Mouse (Mus musculus): ENCODE results near the gene Gm438. TPM values are rescaled to one million over a fixed set of nuclear protein-coding genes. Genes with fewer than 3 reads are reported as not detected.
"Not testable (repeated sequence)": the region's sequence is repeated elsewhere in the genome, so short reads cannot be mapped to it uniquely, and the experiment has no call there.

Gm438 gene
- not detected in 2 replicates for polyA plus RNA-seq (2015; fragmentation: Nextera tagmentation; extraction: Ambion mirVana)

GRCm38 (mm10) chr4:144786483-144786882 is at the start of gene Gm438:
Gm438 (minus strand) TSS chr4:144786583.
- no peak within 1 kb of the TSS for H3K4me3 ChIP-seq (ENCODE audit: low read depth, low read length)
- TF ChIP-seq EP300 (IDR thresholded peaks at IDR 0.05) (no peak), CTCF (IDR thresholded peaks at IDR 0.05) (no peak)
- no peaks in the 10 kb centered on the region for H3K36me3 ChIP-seq (ENCODE audit: insufficient read depth, low read length)
- H3K27ac ChIP-seq (ENCODE audit: low read length): no peak within 1 kb of the TSS
- DNase-seq (ENCODE audit: low spot score) (no peak), ATAC-seq (no peak)
- H3K9me3 ChIP-seq (ENCODE audit: low read length): no peaks in the 10 kb centered on the region
- H3K27me3 ChIP-seq (replicated peaks; ENCODE audit: insufficient read depth, low read length): no peaks in the 10 kb centered on the region
- no peaks in the 10 kb centered on the region for H3K4me1 ChIP-seq (ENCODE audit: insufficient read depth, low read depth, low read length)
- no peak within 1 kb of the TSS for H3K9ac ChIP-seq (replicated peaks; ENCODE audit: low read depth)
- no peak within 1 kb of the TSS for H3K4me2 ChIP-seq (replicated peaks; ENCODE audit: low read depth, low read length)

- no peak for ATAC-seq
- Histone ChIP-seq H3K36me3 (ENCODE audit: insufficient read depth, low read length) (no peaks in the 10 kb centered on the region), H3K9me3 (ENCODE audit: low read length) (no peaks in the 10 kb centered on the region), H3K27ac (ENCODE audit: low read length) (no peak overlapping the region), H3K27me3 (replicated peaks; ENCODE audit: insufficient read depth, low read length) (no peaks in the 10 kb centered on the region), H3K4me1 (ENCODE audit: insufficient read depth, low read depth, low read length) (no peaks in the 10 kb centered on the region), H3K4me2 (replicated peaks; ENCODE audit: low read depth, low read length) (no peak overlapping the region), H3K4me3 (ENCODE audit: low read depth, low read length) (no peak overlapping the region), H3K9ac (replicated peaks; ENCODE audit: low read depth) (no peak overlapping the region)
- no peak for TF ChIP-seq CTCF (IDR thresholded peaks at IDR 0.05)
- TF ChIP-seq EP300 (IDR thresholded peaks at IDR 0.05): no peak
- no peak for DNase-seq (ENCODE audit: low spot score)
- WGBS: 74% methylated on average over 2 of the region's 2 CpGs
Observed at GRCm38 (mm10) chr4:144824706-144825105, 38.3 kb upstream of the Gm438 start.

DNA sequence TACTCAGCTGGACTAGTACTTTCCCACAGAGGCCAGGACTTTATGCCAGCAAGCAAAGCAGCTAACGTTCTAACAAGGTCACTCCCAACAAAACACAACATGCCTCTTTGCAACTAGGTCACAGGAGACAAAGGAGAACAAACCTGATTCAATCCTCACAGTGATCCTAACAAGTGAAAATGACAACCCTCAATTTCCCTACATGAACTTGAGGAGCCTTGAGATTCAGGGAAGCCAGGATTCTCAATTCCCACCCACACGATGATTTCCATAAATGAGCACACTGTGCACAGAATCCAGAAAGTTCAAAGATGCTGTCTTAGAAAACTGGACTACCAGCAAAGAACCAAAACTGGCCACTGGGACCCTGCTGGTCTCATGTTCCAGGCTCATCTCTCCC is 37.6 kb upstream of the Gm438 start:
- Histone ChIP-seq H3K4me2 (replicated peaks; ENCODE audit: low read depth, low read length) (no peak overlapping the region), H3K9me3 (ENCODE audit: low read length) (no peaks in the 10 kb centered on the region), H3K9ac (replicated peaks; ENCODE audit: low read depth) (no peak overlapping the region), H3K36me3 (ENCODE audit: insufficient read depth, low read length) (no peaks in the 10 kb centered on the region), H3K4me1 (ENCODE audit: insufficient read depth, low read depth, low read length) (no peaks in the 10 kb centered on the region), H3K4me3 (ENCODE audit: low read depth, low read length) (no peak overlapping the region), H3K27me3 (replicated peaks; ENCODE audit: insufficient read depth, low read length) (no peaks in the 10 kb centered on the region), H3K27ac (ENCODE audit: low read length) (no peak overlapping the region)
- WGBS: 86% methylated on average over 2 of the region's 2 CpGs
- no peak for DNase-seq (ENCODE audit: low spot score)
- no peak for TF ChIP-seq CTCF (IDR thresholded peaks at IDR 0.05)
- TF ChIP-seq EP300 (IDR thresholded peaks at IDR 0.05): no peak
- ATAC-seq: no peak

GRCm38 (mm10) chr4:144807135-144807534 is 20.8 kb upstream of the Gm438 start:
- H3K36me3 ChIP-seq (ENCODE audit: insufficient read depth, low read length); H3K4me2 ChIP-seq (replicated peaks; ENCODE audit: low read depth, low read length); H3K4me3 ChIP-seq (ENCODE audit: low read depth, low read length); H3K27ac ChIP-seq (ENCODE audit: low read length); H3K27me3 ChIP-seq (replicated peaks; ENCODE audit: insufficient read depth, low read length); H3K9ac ChIP-seq (replicated peaks; ENCODE audit: low read depth); DNase-seq (ENCODE audit: low spot score); H3K4me1 ChIP-seq (ENCODE audit: insufficient read depth, low read depth, low read length); ATAC-seq; H3K9me3 ChIP-seq (ENCODE audit: low read length): not testable (repeated sequence)
- WGBS: 56% methylated on average over 5 of the region's 5 CpGs

DNA sequence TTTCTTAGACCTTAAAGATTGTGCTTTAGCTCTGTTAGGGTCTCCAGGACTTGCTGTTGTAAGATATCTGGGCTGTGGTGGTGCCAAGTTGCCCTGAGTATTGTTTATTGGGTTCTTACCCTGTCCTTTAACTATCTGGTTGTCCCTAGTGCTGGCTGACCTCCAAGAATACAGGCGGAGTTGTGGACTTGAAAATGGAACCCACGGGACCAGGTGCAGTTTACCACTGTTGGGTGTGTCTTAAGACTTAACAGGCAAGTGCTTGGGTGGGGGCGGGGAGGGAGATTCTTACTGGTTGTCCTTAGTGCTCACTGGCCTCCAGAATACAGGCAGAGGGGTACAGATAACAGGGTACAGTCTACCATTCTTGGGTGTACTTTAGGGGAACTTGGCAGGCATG is 17.2 kb upstream of the Gm438 start:
- 71% methylated on average over 3 of the region's 3 CpGs for WGBS
- Histone ChIP-seq H3K27me3 (replicated peaks; ENCODE audit: insufficient read depth, low read length) (no peaks in the 10 kb centered on the region), H3K27ac (ENCODE audit: low read length) (no peak overlapping the region), H3K4me2 (replicated peaks; ENCODE audit: low read depth, low read length) (no peak overlapping the region), H3K4me1 (ENCODE audit: insufficient read depth, low read depth, low read length) (no peaks in the 10 kb centered on the region), H3K9me3 (ENCODE audit: low read length) (no peaks in the 10 kb centered on the region), H3K4me3 (ENCODE audit: low read depth, low read length) (no peak overlapping the region), H3K36me3 (ENCODE audit: insufficient read depth, low read length) (no peaks in the 10 kb centered on the region), H3K9ac (replicated peaks; ENCODE audit: low read depth) (no peak overlapping the region)
- DNase-seq (ENCODE audit: low spot score) (no peak), ATAC-seq (no peak)
- TF ChIP-seq EP300 (IDR thresholded peaks at IDR 0.05): no peak
- no peak for TF ChIP-seq CTCF (IDR thresholded peaks at IDR 0.05)

DNA sequence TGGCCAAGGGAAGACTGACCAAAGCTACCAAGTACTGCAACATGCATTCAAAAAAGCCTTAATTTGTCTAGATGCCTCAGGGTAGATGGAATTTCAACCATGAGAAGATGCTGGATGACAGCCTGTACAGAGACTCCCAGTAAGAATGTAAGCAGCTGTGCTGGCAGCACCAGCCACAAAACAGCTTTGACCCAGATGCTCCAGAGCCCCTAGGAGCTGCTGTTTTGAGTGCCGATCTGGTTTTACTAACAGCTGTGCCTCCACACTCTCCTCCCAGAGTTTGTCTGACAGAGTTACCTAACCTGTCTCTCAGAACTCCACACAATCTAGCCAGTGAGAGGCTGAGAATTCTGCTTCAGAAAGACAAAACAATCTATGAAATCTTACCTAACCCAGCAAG is 3.8 kb upstream of the Gm438 start:
- H3K9ac ChIP-seq (replicated peaks; ENCODE audit: low read depth): no peak overlapping the region
- no peak for TF ChIP-seq CTCF (IDR thresholded peaks at IDR 0.05)
- TF ChIP-seq EP300 (IDR thresholded peaks at IDR 0.05): no peak
- no peaks in the 10 kb centered on the region for H3K36me3 ChIP-seq (ENCODE audit: insufficient read depth, low read length)
- DNase-seq (ENCODE audit: low spot score): no peak
- H3K4me2 ChIP-seq (replicated peaks; ENCODE audit: low read depth, low read length): no peak overlapping the region
- WGBS: 43% methylated on average over 1 of the region's 1 CpGs
- H3K4me1 ChIP-seq (ENCODE audit: insufficient read depth, low read depth, low read length): no peaks in the 10 kb centered on the region
- H3K27ac ChIP-seq (ENCODE audit: low read length): no peak overlapping the region
- H3K4me3 ChIP-seq (ENCODE audit: low read depth, low read length): no peak overlapping the region
- no peaks in the 10 kb centered on the region for H3K9me3 ChIP-seq (ENCODE audit: low read length)
- H3K27me3 ChIP-seq (replicated peaks; ENCODE audit: insufficient read depth, low read length): no peaks in the 10 kb centered on the region
- ATAC-seq: no peak

DNA sequence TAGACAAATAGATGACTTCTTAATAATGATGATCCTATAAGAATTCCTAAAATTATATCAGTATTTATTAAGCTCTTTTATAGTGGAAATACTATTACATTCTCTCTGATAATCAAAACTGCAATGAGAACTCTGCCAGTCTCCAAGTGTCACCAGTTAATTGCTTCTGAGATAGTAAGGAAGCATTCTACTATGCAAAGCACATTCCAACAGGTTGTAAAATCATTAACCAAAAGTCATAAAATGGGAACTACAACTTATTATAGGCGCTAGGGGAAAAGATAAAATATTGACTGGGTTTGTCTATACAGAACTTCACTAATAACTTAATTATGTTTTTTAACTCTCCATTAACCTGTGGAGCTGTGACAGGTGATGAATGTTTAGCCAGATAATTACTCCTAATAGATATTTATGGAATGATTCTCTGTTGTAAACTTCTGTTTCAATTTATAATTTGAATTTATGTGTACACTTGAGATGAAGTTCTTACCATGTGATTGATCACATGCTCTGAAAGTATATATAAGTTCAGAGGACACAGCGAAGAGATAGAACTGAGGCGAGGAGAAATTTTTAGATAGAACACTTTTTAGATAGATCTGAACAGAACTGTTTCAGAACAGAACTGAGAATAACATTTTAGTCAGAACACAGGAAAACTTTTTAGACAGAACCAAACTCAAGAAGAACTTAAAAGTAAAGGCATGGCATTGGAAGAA is 3.7 kb downstream of the Gm438 start:
- no peaks in the 10 kb centered on the region for H3K36me3 ChIP-seq (ENCODE audit: insufficient read depth, low read length)
- no peak for DNase-seq (ENCODE audit: low spot score)
- H3K4me1 ChIP-seq (ENCODE audit: insufficient read depth, low read depth, low read length): no peaks in the 10 kb centered on the region
- no peak for ATAC-seq
- no peak overlapping the region for H3K9ac ChIP-seq (replicated peaks; ENCODE audit: low read depth)
- no peak overlapping the region for H3K4me2 ChIP-seq (replicated peaks; ENCODE audit: low read depth, low read length)
- no peaks in the 10 kb centered on the region for H3K9me3 ChIP-seq (ENCODE audit: low read length)
- H3K4me3 ChIP-seq (ENCODE audit: low read depth, low read length): no peak overlapping the region
- no peaks in the 10 kb centered on the region for H3K27me3 ChIP-seq (replicated peaks; ENCODE audit: insufficient read depth, low read length)
- WGBS: 66% methylated on average over 3 of the region's 3 CpGs
- H3K27ac ChIP-seq (ENCODE audit: low read length): no peak overlapping the region
- TF ChIP-seq CTCF (IDR thresholded peaks at IDR 0.05) (no peak), EP300 (IDR thresholded peaks at IDR 0.05) (no peak)
